Mouse (Mus musculus): ENCODE measurements around the gene Nova2. TPM values are rescaled to one million over a fixed set of nuclear protein-coding genes. Genes with fewer than 3 reads are reported as not detected.

Nova2 gene
- polyA plus RNA-seq, 1 experiment: 7.5 TPM

- Histone ChIP-seq H3K27me3 (ENCODE audit: control insufficient read depth, insufficient read depth, low read length, poor library complexity, severe bottlenecking) (no peaks in the 10 kb centered on the region), H3K9me3 (replicated peaks; ENCODE audit: control insufficient read depth, insufficient read depth, low read length, poor library complexity, severe bottlenecking) (no peaks in the 10 kb centered on the region), H3K4me3 (ENCODE audit: low read depth, low read length) (peak within 1 kb of the TSS; percentile 82), H3K27ac (ENCODE audit: insufficient read depth, low read length) (peak within 1 kb of the TSS; percentile 86), H3K9ac (ENCODE audit: low read depth, poor library complexity, severe bottlenecking) (peak within 1 kb of the TSS; percentile 90), H3K36me3 (ENCODE audit: control insufficient read depth, insufficient read depth, low read length, poor library complexity, severe bottlenecking) (peaks cover 5% of the 10 kb centered on the region; the same call in 1 of the 2 replicates), H3K4me1 (ENCODE audit: control insufficient read depth, insufficient read depth, low read length) (peaks cover under 1% of the 10 kb centered on the region)
- no peak for TF ChIP-seq POLR2A (IDR thresholded peaks at IDR 0.05; ENCODE audit: insufficient read depth, low read length)
- TF ChIP-seq CTCF (IDR thresholded peaks at IDR 0.05; ENCODE audit: low read depth, low read length): no peak
- TF ChIP-seq EP300 (IDR thresholded peaks at IDR 0.05; ENCODE audit: insufficient read depth, low read depth, low read length): no peak
Measured at GRCm38 (mm10) chr7:19003902-19004630, 78.4 kb downstream of the Nova2 start, which contains the start of gene Irf2bp1. Gene Irf2bp1, plus strand, starts transcription at chr7:19004044.

DNA sequence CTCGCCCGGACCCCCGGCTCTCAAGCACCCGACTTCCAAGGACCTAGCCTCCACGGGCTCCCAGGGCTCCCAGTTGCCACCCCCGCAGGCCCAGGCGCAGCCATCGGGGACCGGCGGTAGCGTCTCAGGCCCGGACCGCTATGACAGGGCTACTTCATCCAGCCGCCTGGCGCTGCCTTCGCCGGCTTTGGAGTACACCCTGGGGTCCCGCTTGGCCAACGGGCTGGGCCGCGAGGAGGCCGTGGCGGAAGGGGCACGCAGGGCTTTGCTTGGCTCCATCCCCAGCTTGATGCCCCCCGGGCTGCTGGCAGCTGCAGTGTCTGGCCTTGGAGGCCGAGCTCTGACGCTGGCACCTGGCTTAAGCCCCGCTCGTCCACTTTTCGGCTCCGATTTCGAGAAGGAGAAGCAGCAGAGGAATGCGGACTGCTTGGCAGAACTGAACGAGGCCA is 79.0 kb downstream of the Nova2 start:
- Histone ChIP-seq H3K4me1 (ENCODE audit: control insufficient read depth, insufficient read depth, low read length) (no peaks in the 10 kb centered on the region), H3K9me3 (replicated peaks; ENCODE audit: control insufficient read depth, insufficient read depth, low read length, poor library complexity, severe bottlenecking) (no peaks in the 10 kb centered on the region), H3K4me3 (ENCODE audit: low read depth, low read length) (peak overlapping the region; percentile 82), H3K36me3 (ENCODE audit: control insufficient read depth, insufficient read depth, low read length, poor library complexity, severe bottlenecking) (peaks cover 5% of the 10 kb centered on the region; the same call in 1 of the 2 replicates), H3K27me3 (ENCODE audit: control insufficient read depth, insufficient read depth, low read length, poor library complexity, severe bottlenecking) (no peaks in the 10 kb centered on the region), H3K9ac (ENCODE audit: low read depth, poor library complexity, severe bottlenecking) (peak overlapping the region; percentile 90), H3K27ac (ENCODE audit: insufficient read depth, low read length) (peak overlapping the region; percentile 21; the same call in 1 of the 2 replicates)
- no peak for TF ChIP-seq POLR2A (IDR thresholded peaks at IDR 0.05; ENCODE audit: insufficient read depth, low read length)
- no peak for TF ChIP-seq EP300 (IDR thresholded peaks at IDR 0.05; ENCODE audit: insufficient read depth, low read depth, low read length)
- TF ChIP-seq CTCF (IDR thresholded peaks at IDR 0.05; ENCODE audit: low read depth, low read length): no peak

DNA sequence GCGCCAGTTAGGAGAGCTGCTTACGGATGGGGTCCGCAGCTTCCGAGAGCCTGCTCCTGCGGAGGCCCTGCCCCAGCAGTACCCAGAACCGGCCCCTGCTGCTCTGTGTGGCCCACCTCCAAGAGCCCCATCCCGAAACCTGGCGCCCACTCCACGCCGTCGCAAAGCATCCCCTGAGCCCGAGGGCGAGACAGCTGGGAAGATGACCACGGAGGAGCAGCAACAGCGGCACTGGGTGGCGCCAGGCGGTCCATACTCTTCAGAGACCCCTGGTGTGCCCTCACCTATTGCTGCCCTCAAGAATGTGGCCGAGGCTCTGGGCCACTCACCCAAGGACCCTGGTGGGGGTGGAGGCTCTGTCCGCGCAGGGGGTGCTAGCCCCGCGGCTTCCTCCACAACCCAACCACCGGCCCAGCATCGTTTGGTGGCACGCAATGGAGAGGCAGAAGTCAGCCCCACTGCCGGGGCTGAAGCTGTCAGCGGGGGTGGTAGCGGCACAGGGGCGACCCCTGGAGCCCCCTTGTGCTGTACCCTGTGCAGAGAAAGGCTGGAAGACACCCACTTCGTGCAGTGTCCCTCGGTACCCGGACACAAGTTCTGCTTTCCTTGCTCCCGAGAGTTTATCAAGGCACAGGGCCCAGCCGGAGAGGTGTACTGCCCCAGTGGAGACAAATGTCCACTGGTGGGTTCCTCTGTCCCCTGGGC is 79.9 kb downstream of the Nova2 start:
- no peaks in the 10 kb centered on the region for H3K4me1 ChIP-seq (ENCODE audit: control insufficient read depth, insufficient read depth, low read length)
- TF ChIP-seq CTCF (IDR thresholded peaks at IDR 0.05; ENCODE audit: low read depth, low read length) (no peak), POLR2A (IDR thresholded peaks at IDR 0.05; ENCODE audit: insufficient read depth, low read length) (no peak), EP300 (IDR thresholded peaks at IDR 0.05; ENCODE audit: insufficient read depth, low read depth, low read length) (no peak)
- no peak overlapping the region for H3K27ac ChIP-seq (ENCODE audit: insufficient read depth, low read length)

GRCm38 (mm10) chr7:19006476-19006875 is 80.8 kb downstream of the Nova2 start:
- no peak overlapping the region for H3K27ac ChIP-seq (ENCODE audit: insufficient read depth, low read length)
- no peaks in the 10 kb centered on the region for H3K9me3 ChIP-seq (replicated peaks; ENCODE audit: control insufficient read depth, insufficient read depth, low read length, poor library complexity, severe bottlenecking)
- TF ChIP-seq EP300 (IDR thresholded peaks at IDR 0.05; ENCODE audit: insufficient read depth, low read depth, low read length) (no peak), CTCF (IDR thresholded peaks at IDR 0.05; ENCODE audit: low read depth, low read length) (peak; percentile 100)
- no peaks in the 10 kb centered on the region for H3K4me1 ChIP-seq (ENCODE audit: control insufficient read depth, insufficient read depth, low read length)
- no peaks in the 10 kb centered on the region for H3K27me3 ChIP-seq (ENCODE audit: control insufficient read depth, insufficient read depth, low read length, poor library complexity, severe bottlenecking)
- H3K9ac ChIP-seq (ENCODE audit: low read depth, poor library complexity, severe bottlenecking): no peak overlapping the region
- peaks cover 5% of the 10 kb centered on the region; the same call in 1 of the 2 replicates for H3K36me3 ChIP-seq (ENCODE audit: control insufficient read depth, insufficient read depth, low read length, poor library complexity, severe bottlenecking)
- no peak overlapping the region for H3K4me3 ChIP-seq (ENCODE audit: low read depth, low read length)

More for the DNA sequence above, 79.9 kb downstream of the Nova2 start:
- H3K4me3 ChIP-seq (ENCODE audit: low read depth, low read length): peak overlapping the region; percentile 82
- H3K9me3 ChIP-seq (replicated peaks; ENCODE audit: control insufficient read depth, insufficient read depth, low read length, poor library complexity, severe bottlenecking): no peaks in the 10 kb centered on the region
- H3K27me3 ChIP-seq (ENCODE audit: control insufficient read depth, insufficient read depth, low read length, poor library complexity, severe bottlenecking): no peaks in the 10 kb centered on the region
- H3K9ac ChIP-seq (ENCODE audit: low read depth, poor library complexity, severe bottlenecking): peak overlapping the region; percentile 90
- peaks cover 5% of the 10 kb centered on the region; the same call in 1 of the 2 replicates for H3K36me3 ChIP-seq (ENCODE audit: control insufficient read depth, insufficient read depth, low read length, poor library complexity, severe bottlenecking)

DNA sequence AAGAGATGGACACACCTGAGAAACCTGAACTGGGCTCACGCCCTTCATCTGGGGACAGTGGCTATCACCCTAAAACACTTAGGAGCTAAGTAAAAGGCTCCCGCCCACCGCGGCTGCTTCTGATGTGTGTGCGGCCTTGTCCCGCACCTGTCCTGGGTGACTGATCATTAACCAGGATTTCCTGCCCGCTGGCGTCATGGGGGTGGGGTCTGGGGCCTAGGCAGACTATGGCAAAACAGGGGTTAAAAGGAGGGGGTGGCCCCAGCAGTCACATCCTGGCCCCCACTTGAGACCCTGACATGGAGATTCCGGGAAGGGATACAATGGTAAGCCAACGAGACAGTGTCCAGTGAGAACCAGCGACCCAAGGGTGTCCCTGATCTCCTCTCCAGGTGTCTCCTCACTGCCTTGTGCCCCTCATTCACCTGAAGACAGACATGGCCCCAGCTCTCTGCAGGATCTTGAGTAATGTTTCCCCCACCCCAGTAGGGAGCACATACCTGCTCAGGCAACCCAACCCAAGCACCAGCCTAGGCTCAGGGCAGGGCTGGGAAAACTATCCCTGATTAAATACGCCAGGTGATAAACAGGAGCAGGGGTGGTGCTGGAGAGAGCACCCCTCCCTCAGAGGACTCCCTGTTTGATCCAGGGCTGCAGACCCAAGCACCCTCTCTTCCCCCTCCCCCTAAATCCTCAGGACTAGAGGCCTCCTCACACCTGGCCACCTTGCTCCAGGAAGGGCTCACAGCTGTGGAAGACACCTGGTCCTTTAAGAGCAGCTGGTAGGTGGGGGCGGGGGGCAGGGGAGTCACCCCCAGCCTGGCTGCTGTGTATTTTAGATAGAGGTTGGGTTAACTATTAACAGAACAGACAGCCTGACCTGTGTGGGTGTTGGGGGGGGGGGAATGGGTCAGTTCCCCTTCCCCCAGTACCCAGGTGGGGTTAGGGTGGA is 81.6 kb downstream of the Nova2 start:
- TF ChIP-seq CTCF (IDR thresholded peaks at IDR 0.05; ENCODE audit: low read depth, low read length) (no peak), EP300 (IDR thresholded peaks at IDR 0.05; ENCODE audit: insufficient read depth, low read depth, low read length) (no peak), POLR2A (IDR thresholded peaks at IDR 0.05; ENCODE audit: insufficient read depth, low read length) (no peak)
- Histone ChIP-seq H3K9ac (ENCODE audit: low read depth, poor library complexity, severe bottlenecking) (no peak overlapping the region), H3K4me1 (ENCODE audit: control insufficient read depth, insufficient read depth, low read length) (no peaks in the 10 kb centered on the region), H3K27ac (ENCODE audit: insufficient read depth, low read length) (no peak overlapping the region), H3K36me3 (ENCODE audit: control insufficient read depth, insufficient read depth, low read length, poor library complexity, severe bottlenecking) (peaks cover 5% of the 10 kb centered on the region; the same call in 1 of the 2 replicates), H3K9me3 (replicated peaks; ENCODE audit: control insufficient read depth, insufficient read depth, low read length, poor library complexity, severe bottlenecking) (no peaks in the 10 kb centered on the region), H3K4me3 (ENCODE audit: low read depth, low read length) (no peak overlapping the region), H3K27me3 (ENCODE audit: control insufficient read depth, insufficient read depth, low read length, poor library complexity, severe bottlenecking) (no peaks in the 10 kb centered on the region)
